Mouse (Mus musculus) Patski (cell line): ENCODE results near the gene Ahctf1. TPM values are rescaled to one million over a fixed set of nuclear protein-coding genes. Genes with fewer than 3 reads are reported as not detected.

Source experiments
- ATAC-seq: fragments of 100-300 bp; one replicate; pipeline ENCODE4 v1.8.0; 2021
- CTCF ChIA-PET: fragments of 350-600 bp; sonication (Branson Sonifier 250); formaldehyde crosslinking; loops from one replicate; lab custom pipeline; 2022; ENCODE audit warnings: inconsistent platforms; lab: Charles Lee
- POLR2A ChIA-PET: fragments of 350-600 bp; sonication (Branson Sonifier 250); formaldehyde crosslinking; loops from one replicate; lab custom pipeline; 2022; ENCODE audit warnings: antibody characterized with exemption, inconsistent platforms; lab: Charles Lee
- DNase-seq: peaks from one replicate; pipeline ENCODE4 v3.0.0-alpha.2; 2011; ENCODE audit warnings: low read depth, low spot score
- H3K27me3 ChIP-seq: fragments of 371-371 bp; one replicate; pipeline ENCODE4 v1.5.1; 2021
- CTCF ChIP-seq: fragments of 100-300 bp; IDR thresholded peaks from one replicate; pipeline ENCODE4 v1.5.1; 2021
- in situ Hi-C: fragments of 300-500 bp; cut with MboI; formaldehyde crosslinking; loops from 3 replicates; pipeline ENCODE4 v1.11.1; 2018; ENCODE audit warnings: low pct_unique_long_range_greater_than_20kb, mixed read lengths
- polyA plus RNA-seq: library from polyadenylated mRNA; unstranded; gene quantifications from one replicate; pipeline ENCODE4 v1.2.3, GENCODE M21; 2021

Ahctf1 gene
- polyA plus RNA-seq, 1 experiment from 2014 or later = 33.5 TPM

DNA sequence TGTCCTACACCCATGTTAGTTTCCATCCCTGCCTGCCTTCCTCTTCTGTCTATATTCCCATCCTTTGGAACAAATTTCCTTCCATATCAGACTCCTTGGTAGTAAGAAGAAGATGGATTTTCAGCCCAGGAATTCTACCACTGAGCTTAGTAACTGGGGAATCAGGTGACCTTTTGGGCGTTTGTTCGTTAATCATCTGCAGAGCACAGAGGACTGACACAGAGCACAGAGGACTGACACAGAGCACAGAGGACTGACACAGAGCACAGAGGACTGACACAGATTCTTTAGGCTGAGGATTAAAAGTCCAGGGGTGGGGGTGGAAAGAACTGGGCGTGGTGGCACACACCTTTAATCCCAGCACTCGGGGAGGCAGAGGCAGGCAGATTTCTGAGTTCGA, 2.3 kb upstream of the Ahctf1 start:
- no peaks in the 10 kb centered on the region for H3K27me3 ChIP-seq
- DNase-seq (no peak), ATAC-seq (no peak)
- TF ChIP-seq CTCF = no peak
- in situ Hi-C loops = no loop called here
- ChIA-PET CTCF (no interaction called here), POLR2A (no interaction called here)

- ATAC-seq (no peak), DNase-seq (no peak)
- in situ Hi-C loops = loop anchor here (5.0 kb wide), 1 partner anchor 38 kb away; no protein-coding TSS in a partner anchor
- ChIA-PET CTCF (no interaction called here), POLR2A (interaction anchor here (0.7 to 0.9 kb wide), 2 partner anchors 11 to 39 kb away, joined by 4 to 5 read pairs; no protein-coding TSS in a partner anchor)
- no peak for TF ChIP-seq CTCF
- H3K27me3 ChIP-seq = no peaks in the 10 kb centered on the region
These were observed 831 bp upstream of the Ahctf1 start for GRCm38 (mm10) chr1:179804140-179804881.

DNA sequence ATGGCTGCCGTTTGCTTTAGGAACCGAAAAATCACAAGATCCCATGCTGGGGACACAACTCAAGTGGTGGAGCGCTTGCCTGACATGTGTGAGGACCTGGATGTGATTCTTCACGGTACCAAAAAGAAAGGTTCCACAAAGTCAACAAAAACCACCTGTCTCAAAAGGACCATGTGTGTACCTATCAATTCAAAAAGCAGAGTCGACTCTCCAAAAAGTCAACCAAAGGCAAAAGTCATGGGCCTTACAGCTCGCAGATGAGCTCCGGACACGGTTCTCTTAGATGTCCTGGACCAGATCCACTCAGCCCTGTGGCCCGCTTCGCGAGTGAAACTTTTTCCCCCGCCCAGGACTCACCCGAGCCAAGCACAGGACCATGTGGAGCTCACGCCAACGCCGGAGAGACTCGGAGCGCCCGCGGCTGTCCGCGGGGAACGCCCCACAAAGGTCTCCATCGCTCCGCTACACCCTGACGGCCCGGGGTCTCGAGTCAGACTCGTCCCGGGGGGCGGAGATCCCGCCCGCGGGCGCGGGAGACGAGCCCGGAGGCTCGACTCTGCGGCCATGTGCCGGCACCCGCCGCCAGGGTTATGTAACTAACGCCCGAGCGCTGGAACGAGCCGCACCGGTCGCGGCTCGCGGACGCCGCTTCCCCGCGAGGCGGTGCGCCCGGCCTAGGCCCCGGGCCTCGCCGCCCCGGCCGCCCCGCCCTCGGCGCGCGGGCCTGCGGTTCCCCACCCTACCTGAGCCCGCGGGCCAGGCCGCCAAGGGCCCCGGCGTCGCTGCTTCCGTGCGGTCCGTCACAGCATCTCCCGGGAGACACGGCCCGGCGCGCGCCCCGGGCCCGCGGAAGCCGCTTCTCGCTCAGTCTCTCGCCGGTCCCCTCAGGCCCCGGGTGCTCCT, 619 bp downstream of the Ahctf1 start, which contains the start of gene Gm10518:
Gm10518 (plus strand) TSS at position 767 of the 903 bp plus-strand sequence.
- DNase-seq = no peak
- no peak for TF ChIP-seq CTCF
- ChIA-PET POLR2A (no interaction called here), CTCF (interaction anchor here (0.9 kb wide), 1 partner anchor 42 kb away, joined by 4 read pairs; no protein-coding TSS in a partner anchor)
- in situ Hi-C loops = loop anchor here (5.0 kb wide), 1 partner anchor 39 kb away; no protein-coding TSS in a partner anchor
- H3K27me3 ChIP-seq = no peaks in the 10 kb centered on the region
- peak; percentile 49 for ATAC-seq

- DNase-seq = no peak
- no peak for ATAC-seq
- ChIA-PET POLR2A (interaction anchor here (0.6 kb wide), 2 partner anchors 78 to 465 kb away, joined by 3 read pairs; no protein-coding TSS in a partner anchor), CTCF (interaction anchor here (0.9 to 3.4 kb wide), 4 partner anchors 8 to 51 kb away, joined by 3 to 19 read pairs (median 4); no protein-coding TSS in a partner anchor)
- in situ Hi-C loops = no loop called here
- H3K27me3 ChIP-seq = no peaks in the 10 kb centered on the region
- peak; percentile 35 for TF ChIP-seq CTCF
These were observed 4.7 kb downstream of the Ahctf1 start for GRCm38 (mm10) chr1:179798794-179799193.

DNA sequence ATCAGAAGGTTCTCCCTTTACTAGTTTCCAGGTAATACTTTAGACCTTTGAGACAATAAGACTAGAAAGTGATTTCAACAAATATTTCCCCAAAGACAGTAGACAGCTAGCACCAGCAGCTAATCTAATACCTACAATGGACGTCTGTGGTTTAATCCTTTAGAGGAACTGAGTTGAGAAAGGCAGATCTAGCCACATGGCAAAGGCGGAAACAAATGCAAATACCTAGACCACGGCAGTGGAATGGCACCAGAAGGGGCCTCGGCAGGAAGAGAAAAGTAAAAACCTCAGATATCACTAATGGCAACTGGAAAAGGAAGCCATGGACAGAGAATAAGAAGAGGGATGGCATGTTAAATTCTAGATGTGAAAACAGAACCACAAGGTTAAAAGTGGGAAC, 16.2 kb downstream of the Ahctf1 start:
- ATAC-seq (no peak), DNase-seq (no peak)
- ChIA-PET CTCF (interaction anchor here (1.8 kb wide), 1 partner anchor 12 kb away, joined by 6 read pairs; no protein-coding TSS in a partner anchor), POLR2A (no interaction called here)
- H3K27me3 ChIP-seq = no peaks in the 10 kb centered on the region
- in situ Hi-C loops = no loop called here
- TF ChIP-seq CTCF = no peak

DNA sequence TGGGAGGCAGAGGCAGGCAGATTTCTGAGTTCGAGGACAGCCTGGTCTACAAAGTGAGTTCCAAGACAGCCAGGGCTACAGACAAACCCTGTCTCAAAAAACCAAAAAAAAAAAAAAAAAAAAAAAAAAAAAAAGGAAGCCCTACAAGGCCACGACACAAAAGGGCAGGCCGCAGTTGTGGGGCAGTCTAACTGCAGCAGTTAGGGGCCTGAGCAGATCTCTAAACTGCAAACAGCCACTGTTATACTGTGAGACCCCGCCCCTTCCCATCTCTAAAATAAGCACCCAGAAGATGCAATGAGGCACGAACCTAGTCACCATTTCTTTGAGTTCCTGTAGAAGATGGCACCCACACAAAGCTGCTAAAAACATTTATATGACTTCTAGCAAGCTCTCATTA, 18.0 kb downstream of the Ahctf1 start:
- in situ Hi-C loops = no loop called here
- CTCF ChIA-PET = interaction anchor here (1.0 kb wide), 1 partner anchor 14 kb away, joined by 4 read pairs; no protein-coding TSS in a partner anchor
- POLR2A ChIA-PET = no interaction called here

DNA sequence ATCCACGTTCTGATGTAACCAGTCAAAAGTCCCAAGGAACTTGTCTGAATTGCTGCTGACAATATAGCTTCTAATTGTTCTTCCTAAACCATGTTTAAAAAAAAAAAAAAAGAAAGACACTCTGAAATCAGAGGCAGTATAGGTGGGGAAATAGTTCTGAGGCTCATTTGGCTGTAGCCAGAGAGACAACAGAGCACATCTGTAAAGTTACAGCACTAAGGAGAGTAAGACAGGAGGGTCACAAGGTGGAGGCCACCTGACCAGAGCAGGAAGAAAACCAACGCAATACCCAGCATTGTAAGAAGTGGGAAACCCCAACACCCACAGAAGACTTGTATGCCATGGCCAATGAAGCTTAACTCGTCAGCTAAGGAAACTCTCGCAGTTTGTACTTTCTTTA, 19.4 kb downstream of the Ahctf1 start:
- ChIA-PET POLR2A (interaction anchor here (0.6 kb wide), 1 partner anchor 10 kb away, joined by 3 read pairs; no protein-coding TSS in a partner anchor), CTCF (interaction anchor here (1.3 to 2.9 kb wide), 2 partner anchors 10 to 17 kb away, joined by 5 to 8 read pairs; no protein-coding TSS in a partner anchor)
- ATAC-seq = no peak
- in situ Hi-C loops = no loop called here
- no peak for DNase-seq
- H3K27me3 ChIP-seq = no peaks in the 10 kb centered on the region
- TF ChIP-seq CTCF = no peak

More for the DNA sequence above, 18.0 kb downstream of the Ahctf1 start:
- H3K27me3 ChIP-seq = no peaks in the 10 kb centered on the region
- TF ChIP-seq CTCF = no peak
- DNase-seq = no peak
- ATAC-seq = no peak

DNA sequence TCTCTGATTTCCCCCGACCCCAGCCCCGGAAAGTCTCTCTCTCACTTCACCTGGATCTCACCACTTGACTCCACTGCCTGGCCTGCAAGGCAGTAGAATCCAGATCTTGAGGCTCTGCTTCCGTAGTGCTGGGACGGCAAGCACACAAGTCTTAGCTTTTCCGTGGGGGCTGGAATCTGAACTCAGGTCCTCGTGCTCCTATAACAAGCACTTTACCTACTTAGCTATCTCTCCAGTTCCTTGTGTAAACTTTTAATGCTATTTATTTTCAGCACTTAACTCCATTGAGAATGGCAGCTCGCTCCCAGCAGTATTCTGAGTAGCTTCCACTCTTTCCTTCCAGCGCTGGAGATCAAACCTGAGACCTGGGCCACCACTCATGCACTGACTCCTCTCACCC, 26.6 kb downstream of the Ahctf1 start:
- no peak for DNase-seq
- H3K27me3 ChIP-seq = no peaks in the 10 kb centered on the region
- in situ Hi-C loops = no loop called here
- ChIA-PET CTCF (interaction anchor here (1.0 kb wide), 1 partner anchor 12 kb away, joined by 7 read pairs; no protein-coding TSS in a partner anchor), POLR2A (no interaction called here)
- TF ChIP-seq CTCF = no peak
- ATAC-seq = no peak

GRCm38 (mm10) chr1:179760553-179760952, 42.9 kb downstream of the Ahctf1 start:
- DNase-seq (no peak), ATAC-seq (no peak)
- no peak for TF ChIP-seq CTCF
- no peaks in the 10 kb centered on the region for H3K27me3 ChIP-seq
- ChIA-PET CTCF (interaction anchor here (1.1 to 1.7 kb wide), 2 partner anchors 13 to 34 kb away, joined by 3 read pairs; no protein-coding TSS in a partner anchor), POLR2A (no interaction called here)
- in situ Hi-C loops = no loop called here

DNA sequence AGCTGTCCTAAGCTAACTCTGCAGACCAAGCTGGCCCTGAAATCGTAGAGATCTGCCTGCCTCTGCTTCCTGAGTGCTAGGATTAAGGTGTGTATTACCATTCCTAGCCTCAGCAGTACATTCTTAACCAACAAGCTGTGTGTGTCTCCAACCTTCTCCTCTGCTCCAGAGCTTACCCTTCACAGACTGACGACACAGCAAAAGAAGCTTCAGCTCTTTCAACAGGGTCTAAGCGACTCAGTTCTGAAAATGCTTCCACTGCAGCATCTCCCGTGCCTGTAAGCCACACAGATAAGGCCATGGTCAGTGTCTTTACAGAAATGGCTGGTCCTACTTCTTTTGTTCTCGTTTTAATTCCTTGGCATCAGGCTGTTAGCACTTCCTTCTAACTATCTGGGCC, 43.4 kb downstream of the Ahctf1 start:
- ATAC-seq (no peak), DNase-seq (no peak)
- CTCF ChIA-PET = interaction anchor here (1.0 to 1.7 kb wide), 3 partner anchors 12 to 34 kb away, joined by 3 to 4 read pairs (median 3); no protein-coding TSS in a partner anchor
- POLR2A ChIA-PET = no interaction called here
- in situ Hi-C loops = no loop called here
- H3K27me3 ChIP-seq = no peaks in the 10 kb centered on the region
- no peak for TF ChIP-seq CTCF
